Mouse (Mus musculus): ENCODE results near the gene Mark3.

- TF ChIP-seq CTCF (IDR thresholded peaks at IDR 0.05): no peak
- TF ChIP-seq POLR2A (IDR thresholded peaks at IDR 0.05; ENCODE audit: insufficient read depth, low read depth, low read length): no peak
These were observed 123.4 kb downstream of the Mark3 start for GRCm38 (mm10) chr12:111697708-111698107.

Data from heart, adult 2 months (tissue).